Mouse (Mus musculus) B cell, adult 2 months (primary cell): ENCODE data around the gene Ttc33.

ENCODE experiments used
- DNase-seq, 2 experiments: peaks; one replicate each; pipeline ENCODE4 v3.0.0; 2022

Ttc33 gene

DNA sequence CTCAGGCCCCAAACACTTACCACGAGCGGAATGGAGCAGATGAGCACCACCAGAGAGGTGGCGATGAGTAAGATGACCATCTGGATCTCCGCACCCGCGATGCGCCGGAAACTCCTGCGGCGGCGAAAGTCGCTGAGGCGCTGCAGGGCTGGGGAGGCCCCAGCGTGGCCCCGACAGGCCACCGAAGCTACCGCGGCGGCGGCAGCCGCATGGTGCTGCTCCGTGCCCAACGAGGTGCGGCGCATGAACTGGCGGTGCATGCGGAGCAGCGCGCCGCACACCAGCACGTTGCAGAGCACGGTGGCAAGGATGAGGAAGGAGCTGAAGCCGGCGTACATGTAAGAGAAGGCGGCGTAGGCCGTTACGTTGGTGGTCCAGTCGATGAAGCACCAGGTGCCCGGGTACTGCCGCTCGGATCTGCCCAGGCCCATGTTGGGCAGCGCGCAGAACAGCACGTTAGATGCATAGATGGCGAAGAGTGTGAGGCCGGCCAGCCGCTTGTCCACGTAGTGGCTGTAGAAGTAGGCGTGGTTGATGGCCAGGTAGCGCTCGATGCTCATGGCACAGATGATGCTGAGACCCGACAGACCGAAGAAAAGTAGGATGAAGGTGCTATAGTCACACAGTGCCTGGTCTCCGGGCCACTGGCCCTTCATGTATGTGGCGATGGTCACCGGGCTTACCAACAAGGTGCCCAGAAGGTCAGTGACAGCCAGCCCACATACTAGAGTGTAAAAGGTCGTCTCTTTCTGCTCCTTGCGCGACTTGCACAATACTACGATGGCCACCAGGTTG lies 57.1 kb downstream of the Ttc33 start:
- peak; percentile 54 to 61 for DNase-seq

DNA sequence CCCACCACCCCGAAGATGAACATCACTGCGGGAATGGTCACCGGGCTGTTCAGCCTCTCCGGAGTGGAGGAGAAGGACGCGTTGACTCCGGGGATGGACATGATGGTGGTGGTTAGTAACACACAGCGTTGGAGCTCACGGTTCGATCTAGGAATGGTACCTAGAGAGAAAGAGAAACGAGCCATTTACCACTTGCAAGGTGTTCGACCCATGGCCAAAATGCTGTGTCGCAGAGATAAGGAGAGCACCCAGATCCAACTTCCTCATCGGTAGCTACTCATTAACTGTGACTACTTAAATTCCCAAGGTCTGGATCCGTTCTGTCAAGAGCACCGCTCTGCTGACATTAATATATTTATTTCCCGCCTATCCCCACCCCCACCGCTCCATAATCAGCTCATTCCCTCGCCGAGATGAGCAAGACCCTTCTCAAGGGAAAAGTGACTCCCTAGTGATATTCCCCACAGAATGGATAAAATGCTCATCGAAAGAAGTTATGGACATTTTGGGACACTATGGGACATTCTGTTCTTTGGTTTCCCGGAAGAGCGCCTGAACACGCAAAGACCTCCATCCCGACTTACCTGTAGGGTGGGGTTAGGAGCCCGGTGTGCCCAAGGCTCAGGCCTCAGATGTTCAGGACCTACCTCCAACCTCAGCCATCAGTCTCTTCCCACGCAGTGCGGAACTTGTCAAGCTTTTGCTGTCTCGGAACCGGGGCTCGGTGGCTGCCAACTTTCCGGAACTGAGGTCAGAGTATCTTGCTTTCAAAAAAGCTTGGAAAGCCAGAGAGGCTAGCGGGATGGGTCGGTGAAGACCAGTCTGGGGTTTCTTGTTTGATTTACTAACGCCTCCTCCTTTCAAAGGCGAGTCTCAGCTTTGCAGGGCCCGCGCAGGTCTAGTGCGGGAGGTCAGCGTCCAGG lies 58.0 kb downstream of the Ttc33 start:
- DNase-seq: peak in 1 of 2 experiments; percentile 20

DNA sequence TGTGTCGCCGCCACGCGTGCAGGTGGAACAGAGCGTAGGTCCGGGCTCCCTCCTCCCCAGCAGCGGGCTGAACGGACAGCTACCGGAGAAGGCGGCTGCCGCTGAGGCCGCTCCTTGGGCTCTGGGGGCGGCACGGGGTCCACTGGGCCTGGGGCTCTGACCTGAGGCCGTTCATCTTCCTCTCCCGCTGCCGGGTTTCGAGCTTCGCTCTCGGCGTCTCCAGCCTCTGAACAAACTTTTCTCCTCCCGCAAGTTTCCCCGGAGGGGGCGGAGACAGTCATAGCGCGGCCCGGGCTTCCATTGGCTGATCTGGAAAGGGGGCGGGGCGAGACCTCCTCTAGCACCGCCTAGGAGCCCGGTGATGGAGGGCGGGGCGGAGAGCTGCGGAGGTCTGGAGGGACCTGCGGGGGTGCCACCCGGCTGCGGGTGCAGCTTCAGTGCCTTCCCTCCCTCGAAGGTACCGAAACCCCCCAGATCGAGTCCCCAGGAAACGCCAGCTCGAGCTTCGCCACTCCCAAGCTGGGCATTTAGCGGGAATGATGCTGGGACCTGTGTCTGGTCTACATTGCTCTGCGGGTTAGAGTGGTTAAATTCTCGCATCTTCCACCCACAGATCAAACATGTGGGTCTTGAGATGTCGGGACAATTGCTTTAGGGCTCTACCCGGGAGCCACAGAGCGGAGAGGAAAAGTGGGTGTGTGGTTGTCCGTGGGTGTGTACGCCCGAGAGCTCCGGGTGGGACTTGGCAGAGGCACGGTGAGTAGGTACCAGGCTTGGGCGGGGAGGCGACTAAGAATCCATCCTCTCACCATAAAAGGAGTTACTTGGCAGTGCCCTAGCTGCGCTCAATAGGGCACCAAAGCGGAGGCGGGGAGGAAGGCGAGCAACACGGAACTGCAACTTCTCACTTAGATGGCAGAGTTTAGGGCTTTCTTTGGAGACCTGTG lies 58.9 kb downstream of the Ttc33 start, which contains the start of gene Ptger4:
Gene Ptger4, minus strand, starts transcription at position 229 of the 947 bp plus-strand sequence.
- peak; percentile 98 for DNase-seq

DNA sequence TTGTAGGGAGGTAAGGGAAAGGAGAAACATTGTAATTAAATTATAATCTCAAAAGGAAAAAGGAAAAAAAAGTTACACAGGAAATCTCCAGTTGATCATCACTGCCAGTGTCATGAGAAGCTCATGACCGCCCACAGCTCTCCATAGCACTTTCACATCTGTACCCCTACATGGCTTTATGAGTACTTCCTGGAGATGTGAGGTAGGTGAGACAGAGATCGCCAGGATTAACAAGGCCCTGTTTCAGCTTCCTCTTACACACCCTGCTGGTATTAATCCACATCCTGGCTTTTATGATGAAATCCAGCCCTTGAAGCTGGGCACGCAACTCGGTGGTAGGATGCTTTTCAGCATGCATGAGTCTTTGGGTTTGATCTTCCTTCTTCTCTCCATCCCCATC lies 64.9 kb downstream of the Ttc33 start:
- DNase-seq: no peak

DNA sequence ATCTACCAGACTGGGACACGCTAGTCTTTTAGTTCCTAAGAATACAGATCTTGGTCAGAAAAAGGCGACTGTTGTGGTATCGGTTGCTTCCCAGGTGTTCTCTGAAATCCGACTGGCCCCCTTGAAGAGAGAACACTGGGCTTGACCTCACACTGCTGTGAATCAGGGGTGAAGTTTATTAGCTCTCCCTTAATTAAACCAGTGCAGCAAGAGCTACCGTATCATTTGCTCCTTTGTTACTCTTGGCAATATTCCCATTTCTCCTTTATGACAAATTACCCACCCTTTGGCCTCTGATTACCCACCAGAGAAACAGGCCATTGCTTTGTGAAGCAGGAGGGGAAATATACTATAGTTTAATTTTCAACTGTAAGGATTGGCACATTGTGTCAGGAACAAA lies 74.9 kb downstream of the Ttc33 start:
- DNase-seq: no peak

DNA sequence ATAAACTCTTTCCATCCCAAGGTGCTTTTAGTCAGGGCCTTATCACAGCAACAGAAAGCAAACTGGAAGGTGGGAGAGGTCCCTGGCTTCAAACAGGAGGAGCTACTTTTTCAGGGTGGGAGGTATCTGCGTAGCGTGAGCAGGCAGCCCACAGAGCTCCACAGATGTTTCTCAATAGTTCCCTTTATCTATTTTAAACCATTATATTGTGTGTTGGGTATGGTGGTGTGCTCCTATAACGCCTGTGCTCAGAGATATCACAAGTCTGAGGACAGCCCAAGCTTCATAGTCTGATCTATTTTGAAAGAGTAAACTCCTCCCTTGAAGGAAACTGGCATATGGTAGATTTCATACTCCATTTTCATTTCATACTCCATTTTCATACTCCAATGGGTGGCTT lies 75.7 kb downstream of the Ttc33 start:
- DNase-seq: no peak

DNA sequence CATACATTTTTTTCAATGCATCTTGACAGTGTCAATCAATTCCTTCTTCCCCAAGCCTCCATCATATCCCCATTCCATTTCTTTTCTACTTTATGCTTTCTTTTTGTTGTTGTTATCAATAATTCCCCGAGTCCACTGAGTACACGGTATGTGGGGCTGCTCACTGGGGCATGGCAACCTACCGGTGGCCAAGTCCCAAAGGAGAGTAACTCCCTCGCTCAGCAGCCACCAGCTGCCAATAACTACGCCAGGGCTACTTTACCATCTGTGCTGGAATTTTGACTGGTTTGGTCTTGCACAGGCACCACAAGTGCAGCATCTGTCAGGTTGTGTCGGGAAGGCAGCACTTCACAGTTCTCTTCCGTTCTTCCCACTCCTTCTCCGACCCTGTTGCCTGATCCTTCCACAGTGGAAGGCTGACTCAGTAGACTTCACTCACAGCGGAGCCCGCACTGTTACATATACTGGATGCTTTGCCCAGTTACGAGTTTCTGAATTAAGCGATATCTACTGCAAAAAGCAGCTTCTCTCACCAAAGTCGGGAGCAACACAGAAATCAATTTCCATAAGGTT lies 76.9 kb downstream of the Ttc33 start:
- no peak for DNase-seq

DNA sequence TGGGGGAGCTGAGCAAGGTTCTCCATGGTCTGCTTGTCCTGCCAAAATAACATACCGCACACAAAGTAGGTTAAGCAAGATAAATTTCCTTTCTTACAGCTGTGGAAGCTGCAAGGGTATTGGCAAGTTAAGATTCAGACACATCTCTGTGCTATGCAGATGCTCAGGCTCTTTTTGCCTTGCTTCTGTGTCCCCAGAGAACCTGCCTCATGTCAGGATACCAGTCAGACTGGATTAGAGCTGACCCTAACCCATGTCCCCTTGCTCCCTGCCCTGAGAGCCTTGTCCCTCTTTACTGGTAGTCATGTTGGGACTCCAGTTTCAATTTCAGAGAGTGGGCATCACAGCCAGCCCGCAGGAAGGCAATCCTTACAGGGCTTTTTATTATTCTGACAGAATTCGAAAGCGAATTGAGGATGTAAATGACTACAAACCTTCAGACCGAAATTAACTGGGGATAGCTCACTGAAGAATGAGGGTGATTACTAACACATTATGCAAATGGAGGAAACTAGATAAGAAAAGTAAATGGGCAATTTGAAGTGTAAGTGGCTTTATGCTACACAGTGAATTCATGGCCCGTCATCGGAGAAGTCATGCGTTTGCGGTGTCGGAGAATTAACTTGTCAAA lies 77.7 kb downstream of the Ttc33 start:
- DNase-seq: peak; percentile 41 to 52

DNA sequence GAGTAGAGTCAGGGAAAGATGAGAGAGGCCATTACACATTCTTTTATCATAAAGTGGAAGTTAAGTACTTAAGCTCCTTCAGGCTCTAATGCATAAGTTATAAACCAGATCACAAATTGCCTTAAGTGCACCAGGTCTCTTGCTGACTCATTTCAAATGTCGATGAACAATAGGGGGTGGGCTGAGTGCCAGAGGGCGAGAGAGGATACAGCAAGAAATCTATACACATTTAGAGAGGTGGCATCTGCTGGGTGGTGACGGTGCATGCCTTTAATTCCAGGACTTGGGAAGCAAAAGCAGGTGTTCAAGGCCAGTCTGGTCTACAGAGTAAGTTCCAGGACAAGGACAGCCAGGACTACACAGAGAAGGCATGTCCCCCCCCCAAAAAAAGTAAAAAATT lies 80.8 kb downstream of the Ttc33 start:
- DNase-seq: no peak
